Mouse (Mus musculus) urinary bladder, postnatal 10 days (tissue): ENCODE data around the gene Ifi206.

Experiments used
- DNase-seq: peaks from one replicate; pipeline ENCODE4 v3.0.0; 2022; ENCODE audit warnings: low spot score

Gene Ifi206

GRCm38 (mm10) chr1:173418936-173419621 is 71.8 kb downstream of the Ifi206 start:
- DNase-seq: no peak

DNA sequence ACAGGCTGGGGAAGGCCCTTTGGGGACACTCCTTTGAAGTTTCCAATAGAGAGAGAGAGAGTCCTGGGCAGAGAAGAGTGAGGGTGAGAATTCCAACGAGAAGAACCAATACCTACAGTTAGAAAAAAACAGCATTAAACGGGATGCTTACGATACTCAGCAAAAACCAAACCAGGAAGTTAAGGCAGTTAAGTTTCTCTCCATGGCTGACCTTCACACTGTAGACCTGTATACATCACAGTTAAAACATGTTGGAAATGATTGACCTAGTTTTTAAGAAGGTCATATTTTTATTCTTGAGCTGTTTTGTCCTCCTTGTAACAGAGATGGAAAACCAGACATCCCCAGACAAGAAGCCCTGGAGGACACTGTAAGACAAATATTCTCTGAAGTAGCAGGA is 72.3 kb downstream of the Ifi206 start:
- DNase-seq: no peak
